ENCODE assay signal across 9 mouse cellular contexts in the genomic region with DNA sequence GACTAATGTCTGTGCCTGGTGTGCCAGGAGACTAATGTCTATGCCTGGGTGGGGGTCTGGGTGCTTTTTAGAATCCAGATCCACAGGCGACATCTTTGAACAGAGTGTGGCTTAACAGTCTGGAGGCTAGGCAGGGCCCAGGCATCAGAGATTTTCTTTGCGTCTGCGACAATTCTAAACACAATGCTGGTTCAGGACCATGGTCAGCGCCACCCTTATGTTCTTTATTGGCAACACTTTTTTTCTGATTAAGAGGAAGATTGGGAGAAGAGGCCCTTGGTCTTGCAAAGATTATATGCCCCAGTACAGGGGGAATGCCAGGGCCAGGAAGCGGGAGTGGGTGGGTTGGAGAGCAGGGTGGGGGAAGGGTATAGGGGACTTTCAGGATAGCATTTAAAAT.
DNase-seq lines count a peak whose midpoint lies in the region; ATAC-seq and TF ChIP-seq lines count a peak whose summit lies in the region.
"Had no signal": no experiment of that assay in that cellular context is flagged by ENCODE, and none has a peak within 500 bp of the region (broad histone marks: within the 10 kb centered on the region; RNA-seq: fewer than 3 reads in every experiment).

No protein-coding gene starts in this region.

- H3K27ac ChIP-seq in lung, postnatal 0 days (ENCODE audit: low read length) = no peak overlapping the region
- H3K27ac ChIP-seq in embryonic facial prominence, embryonic 14.5 days (replicated peaks; ENCODE audit: low read depth, low read length) = no peak overlapping the region
- no peak overlapping the region for H3K27ac ChIP-seq in forebrain, embryonic 15.5 days (replicated peaks)
- H3K27ac ChIP-seq in layer of hippocampus, adult 2 months = no peak overlapping the region
- H3K27ac ChIP-seq: neural tube, embryonic 13.5 days had no signal

- peak; percentile 70 for DNase-seq in lung, postnatal 0 days (ENCODE audit: low spot score)
- DNase-seq in lung, postnatal 25 days (ENCODE audit: low spot score) = no peak
- DNase-seq in adipocyte (ENCODE audit: low spot score) = peak; percentile 7
- peak; percentile 82 for DNase-seq in embryonic facial prominence, embryonic 14.5 days (ENCODE audit: low spot score)
- peak; percentile 34 for DNase-seq in ovary, postnatal 36 days (ENCODE audit: low spot score)
- no peak for DNase-seq in right cerebral cortex, postnatal 10 days (ENCODE audit: low spot score in 2 of 2)
- no peak for DNase-seq in layer of hippocampus, adult 2 months (ENCODE audit: low spot score in 2 of 2)

- no peak for TF ChIP-seq CTCF in lung, postnatal 0 days (IDR thresholded peaks at IDR 0.05)
- TF ChIP-seq CTCF in layer of hippocampus, adult 2 months (conservative IDR thresholded peaks at IDR 0.05) = no peak

- H3K9me3 ChIP-seq in lung, postnatal 0 days (ENCODE audit: low read length) = no peaks in the 10 kb centered on the region
- H3K9me3 ChIP-seq in embryonic facial prominence, embryonic 14.5 days (ENCODE audit: control insufficient read depth, low read length) = no peaks in the 10 kb centered on the region
- H3K9me3 ChIP-seq in forebrain, embryonic 15.5 days = no peaks in the 10 kb centered on the region
- H3K9me3 ChIP-seq: neural tube, embryonic 13.5 days had no signal

- WGBS in lung, postnatal 0 days = 19% methylated on average over 5 of the region's 5 CpGs
- WGBS in embryonic facial prominence, embryonic 14.5 days = 13% methylated on average over 5 of the region's 5 CpGs
- WGBS in forebrain, embryonic 15.5 days = 39% methylated on average over 5 of the region's 5 CpGs

- H3K4me1 ChIP-seq in lung, postnatal 0 days (ENCODE audit: insufficient read depth, low read depth, low read length) = no peaks in the 10 kb centered on the region
- H3K4me1 ChIP-seq in embryonic facial prominence, embryonic 14.5 days (ENCODE audit: control insufficient read depth, insufficient read depth, low read length) = no peaks in the 10 kb centered on the region
- peaks cover 24% of the 10 kb centered on the region for H3K4me1 ChIP-seq in forebrain, embryonic 15.5 days

- ATAC-seq in lung, postnatal 0 days = no peak
- ATAC-seq in embryonic facial prominence, embryonic 14.5 days (ENCODE audit: low read depth) = no peak
- no peak for ATAC-seq in forebrain, embryonic 15.5 days (replicated peaks)

- H3K36me3 ChIP-seq in lung, postnatal 0 days (ENCODE audit: insufficient read depth, low read length) = no peaks in the 10 kb centered on the region
- no peaks in the 10 kb centered on the region for H3K36me3 ChIP-seq in embryonic facial prominence, embryonic 14.5 days (ENCODE audit: control insufficient read depth, insufficient read depth, low read length)
- no peaks in the 10 kb centered on the region for H3K36me3 ChIP-seq in forebrain, embryonic 15.5 days
- H3K36me3 ChIP-seq: neural tube, embryonic 13.5 days had no signal

- no peak overlapping the region for H3K9ac ChIP-seq in lung, postnatal 0 days (replicated peaks; ENCODE audit: low read depth)
- H3K9ac ChIP-seq in embryonic facial prominence, embryonic 14.5 days (ENCODE audit: low read depth, low read length) = no peak overlapping the region
- no peak overlapping the region for H3K9ac ChIP-seq in forebrain, embryonic 15.5 days (replicated peaks)
- H3K9ac ChIP-seq: neural tube, embryonic 13.5 days had no signal

- no peak for TF ChIP-seq EP300 in lung, postnatal 0 days (IDR thresholded peaks at IDR 0.05)

- H3K4me2 ChIP-seq in lung, postnatal 0 days (replicated peaks; ENCODE audit: low read depth, low read length) = no peak overlapping the region
- no peak overlapping the region for H3K4me2 ChIP-seq in embryonic facial prominence, embryonic 14.5 days (ENCODE audit: low read depth, low read length)
- no peak overlapping the region for H3K4me2 ChIP-seq in forebrain, embryonic 15.5 days (replicated peaks)
- H3K4me2 ChIP-seq: neural tube, embryonic 13.5 days had no signal

- no peaks in the 10 kb centered on the region for H3K27me3 ChIP-seq in lung, postnatal 0 days (replicated peaks; ENCODE audit: insufficient read depth, low read length)
- no peaks in the 10 kb centered on the region for H3K27me3 ChIP-seq in embryonic facial prominence, embryonic 14.5 days (replicated peaks; ENCODE audit: control insufficient read depth, insufficient read depth, low read length)
- H3K27me3 ChIP-seq in forebrain, embryonic 15.5 days = no peaks in the 10 kb centered on the region
- H3K27me3 ChIP-seq: neural tube, embryonic 13.5 days had no signal

- no peak overlapping the region for H3K4me3 ChIP-seq in lung, postnatal 0 days (ENCODE audit: low read depth, low read length)
- H3K4me3 ChIP-seq in embryonic facial prominence, embryonic 14.5 days (ENCODE audit: low read depth, low read length) = no peak overlapping the region
- H3K4me3 ChIP-seq in forebrain, embryonic 15.5 days = no peak overlapping the region
- no peak overlapping the region for H3K4me3 ChIP-seq in layer of hippocampus, adult 2 months
- H3K4me3 ChIP-seq: neural tube, embryonic 13.5 days had no signal

Comparison
In these comparisons a context has a peak if more than half of its experiments do, and no peak if none do; other contexts are left out.
1. DNase-seq: peak in lung, postnatal 0 days (single experiment), adipocyte (single experiment), embryonic facial prominence, embryonic 14.5 days (single experiment) and ovary, postnatal 36 days (single experiment); none in lung, postnatal 25 days (single experiment), right cerebral cortex, postnatal 10 days (0 of 2) and layer of hippocampus, adult 2 months (0 of 2).